Mouse (Mus musculus) layer of hippocampus, adult 8-10 months (tissue): ENCODE measurements around the gene Dnajc5. TPM values are rescaled to one million over a fixed set of nuclear protein-coding genes. Genes with fewer than 3 reads are reported as not detected.
"Not testable (repeated sequence)": the region's sequence is repeated elsewhere in the genome, so short reads cannot be mapped to it uniquely, and the experiment has no call there.

Experiments
- DNase-seq, 2 experiments: peaks; one replicate each; pipeline ENCODE4 v3.0.0; 2022; ENCODE audit warnings: low spot score in 2 of 2
- total RNA-seq, 4 experiments: library from RNA; stranded (reverse); gene quantifications; 2 replicates each; pipeline ENCODE4 v1.2.4; 2022

Gene Dnajc5
- total RNA-seq: 100 to 1,000 TPM; 243 to 289 (median 265) TPM

DNA sequence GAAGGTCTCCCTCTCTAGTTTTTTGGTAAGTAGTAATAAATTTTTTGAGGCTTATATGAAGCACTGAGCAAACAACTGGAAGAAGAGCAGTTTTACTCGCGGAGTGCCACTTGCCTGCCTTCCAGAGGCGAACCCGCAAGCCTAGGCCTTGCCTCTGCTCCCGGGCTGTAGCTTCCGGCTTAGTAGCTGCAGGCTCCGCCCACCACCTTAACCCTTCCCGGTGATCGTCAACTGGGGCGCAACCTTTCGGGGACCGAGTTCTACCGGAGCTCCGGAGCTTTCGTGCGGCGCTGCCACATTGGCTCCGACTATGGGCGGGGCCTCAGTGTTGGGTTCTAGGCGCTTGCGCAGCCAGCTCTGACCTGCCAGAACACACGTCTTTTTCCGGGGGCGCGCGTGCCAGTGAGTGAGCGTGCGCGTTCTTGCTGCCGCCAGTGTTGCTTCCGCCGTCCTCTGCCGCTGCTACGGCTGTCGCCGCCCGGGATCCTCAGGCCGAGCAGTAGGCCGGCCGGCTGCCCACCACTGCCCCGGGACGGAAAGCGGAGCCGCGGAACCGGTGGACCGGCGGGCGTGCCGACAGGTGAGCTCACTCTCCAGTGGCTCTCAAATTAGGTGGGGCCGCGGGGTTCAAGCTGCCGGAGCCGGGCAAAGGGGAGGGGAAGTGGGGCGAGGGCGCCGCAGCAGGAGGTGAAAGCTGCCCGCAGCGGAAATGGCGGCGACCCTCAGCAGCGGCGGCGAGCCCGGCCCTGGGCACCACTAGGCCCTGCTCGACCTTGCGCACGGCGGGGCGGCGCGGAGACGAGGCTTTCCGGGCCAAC lies at the start of gene Dnajc5:
Dnajc5 (plus strand) TSS at position 368 of the 818 bp plus-strand sequence.
- peak; percentile 97 to 98 for DNase-seq

GRCm38 (mm10) chr2:181471246-181471645 lies 49.0 kb upstream of the Dnajc5 start:
- no peak for DNase-seq

GRCm38 (mm10) chr2:181472256-181472827 lies 47.9 kb upstream of the Dnajc5 start:
- no peak for DNase-seq

DNA sequence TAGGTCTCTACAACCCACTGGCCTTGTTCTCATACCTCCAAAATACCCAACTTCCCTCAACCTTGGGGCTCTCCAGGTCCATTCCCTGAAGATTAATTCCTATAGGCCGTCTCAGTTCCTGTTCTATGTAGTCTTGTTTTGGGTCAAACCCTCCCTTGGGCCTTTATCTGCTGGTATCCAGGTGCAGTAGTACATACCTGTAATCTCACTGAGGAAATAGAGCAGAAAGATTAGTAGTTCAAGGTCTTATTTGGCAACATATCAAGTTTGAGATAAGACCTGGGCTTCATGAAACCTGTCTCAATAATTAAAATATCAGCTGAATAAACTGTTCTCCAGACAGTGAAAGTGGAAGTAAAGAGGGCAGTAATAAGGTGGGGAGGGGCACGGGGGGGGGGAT lies 37.2 kb upstream of the Dnajc5 start:
- DNase-seq: no peak

- no peak for DNase-seq
These were observed 36.5 kb upstream of the Dnajc5 start for GRCm38 (mm10) chr2:181483562-181484318.

GRCm38 (mm10) chr2:181484456-181485233 lies 35.6 kb upstream of the Dnajc5 start:
- no peak for DNase-seq

- no peak for DNase-seq
These were observed 34.5 kb upstream of the Dnajc5 start for GRCm38 (mm10) chr2:181485741-181486140.

GRCm38 (mm10) chr2:181487338-181488277 lies 32.7 kb upstream of the Dnajc5 start:
- no peak for DNase-seq

DNA sequence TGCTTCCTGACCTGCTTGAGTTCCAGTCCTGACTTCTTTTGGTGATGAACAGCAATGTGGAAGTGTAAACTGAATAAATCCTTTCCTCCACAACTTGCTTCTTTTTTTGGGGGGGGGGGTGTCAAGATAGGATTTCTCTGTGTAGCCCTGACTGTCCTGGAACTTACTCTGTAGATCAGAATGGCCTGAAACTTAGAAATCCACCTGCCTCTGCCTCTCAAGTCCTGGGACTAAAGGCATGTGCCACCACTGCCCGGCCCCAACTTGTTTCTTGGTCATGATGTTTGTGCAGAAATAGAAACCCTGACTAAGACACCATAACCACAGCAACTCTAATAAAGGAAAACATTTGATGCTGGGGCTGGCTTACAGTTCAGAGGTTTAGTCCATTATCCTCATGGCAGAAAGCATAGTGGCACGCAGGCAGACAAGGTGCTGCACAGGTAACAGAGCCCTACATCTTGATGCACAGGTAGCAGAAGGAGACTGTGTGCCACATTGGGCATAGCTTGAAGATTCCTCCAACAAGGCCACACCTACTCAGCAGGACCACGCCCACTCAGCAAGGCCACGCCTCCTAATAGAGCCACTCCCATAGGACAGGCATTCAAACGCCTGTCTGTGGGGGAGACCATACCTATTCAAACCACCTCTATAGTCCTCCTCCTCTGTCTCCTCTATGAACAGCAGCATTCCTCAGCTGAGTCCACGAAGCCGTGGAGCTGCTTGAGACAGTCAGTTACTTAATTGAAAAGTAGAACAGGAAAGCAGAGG lies 28.7 kb upstream of the Dnajc5 start:
- DNase-seq: no peak

DNA sequence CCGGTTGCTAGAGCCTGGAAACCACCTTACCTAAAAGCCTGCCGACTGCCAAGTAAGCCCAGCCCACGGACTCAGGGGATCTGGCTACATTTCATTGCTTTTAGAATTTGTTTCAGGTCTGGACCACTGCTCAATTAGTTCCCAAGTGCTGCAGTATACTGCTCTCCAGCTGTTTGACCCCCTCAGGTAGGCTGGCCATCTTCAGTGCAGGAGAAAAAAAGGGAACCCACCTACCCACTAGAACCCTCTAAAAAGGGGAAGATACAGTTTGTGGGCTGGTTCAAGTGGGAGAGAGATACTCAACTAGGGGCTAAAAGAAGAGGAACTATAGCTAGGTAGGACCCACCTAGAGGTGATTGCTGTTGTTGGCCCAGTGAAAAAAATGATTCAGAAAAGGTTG lies 28.1 kb upstream of the Dnajc5 start:
- DNase-seq: no peak

DNA sequence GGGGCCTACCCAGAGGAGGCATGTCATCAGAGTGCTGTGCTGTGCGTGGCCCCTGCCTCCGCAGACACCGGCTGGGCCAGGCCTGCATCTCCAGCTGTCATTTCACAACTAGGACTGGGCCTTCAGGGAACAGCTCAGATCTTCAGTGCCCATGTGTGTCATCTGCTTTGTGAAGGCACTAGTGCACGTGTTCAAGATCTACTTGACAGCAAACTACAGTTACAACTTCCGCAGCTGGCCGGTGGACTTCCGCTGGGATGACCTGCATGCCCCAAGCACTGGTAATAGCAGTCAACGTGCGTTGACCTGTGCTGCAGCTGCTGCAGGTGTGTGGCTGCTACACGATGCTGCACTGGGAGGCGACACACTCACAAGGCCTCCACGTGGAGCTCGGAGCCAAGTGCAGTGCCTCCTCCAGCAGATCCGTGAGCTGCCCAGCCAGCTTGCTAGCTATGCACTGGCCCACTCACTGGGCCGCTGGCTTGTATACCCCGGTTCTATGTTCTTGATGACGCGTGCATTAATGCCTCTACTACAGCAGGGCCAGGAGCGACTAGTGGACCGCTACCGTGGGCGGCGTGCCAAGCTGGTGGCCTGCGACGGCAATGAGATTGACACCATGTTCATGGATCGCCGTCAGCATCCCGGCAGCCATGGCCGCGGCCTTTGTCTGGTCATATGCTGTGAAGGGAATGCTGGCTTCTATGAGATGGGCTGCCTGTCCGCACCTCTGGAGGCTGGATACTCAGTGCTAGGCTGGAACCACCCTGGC lies 26.9 kb upstream of the Dnajc5 start, which contains the start of gene Abhd16b:
Abhd16b (plus strand) TSS at position 51 of the 772 bp plus-strand sequence.
- no peak for DNase-seq

DNA sequence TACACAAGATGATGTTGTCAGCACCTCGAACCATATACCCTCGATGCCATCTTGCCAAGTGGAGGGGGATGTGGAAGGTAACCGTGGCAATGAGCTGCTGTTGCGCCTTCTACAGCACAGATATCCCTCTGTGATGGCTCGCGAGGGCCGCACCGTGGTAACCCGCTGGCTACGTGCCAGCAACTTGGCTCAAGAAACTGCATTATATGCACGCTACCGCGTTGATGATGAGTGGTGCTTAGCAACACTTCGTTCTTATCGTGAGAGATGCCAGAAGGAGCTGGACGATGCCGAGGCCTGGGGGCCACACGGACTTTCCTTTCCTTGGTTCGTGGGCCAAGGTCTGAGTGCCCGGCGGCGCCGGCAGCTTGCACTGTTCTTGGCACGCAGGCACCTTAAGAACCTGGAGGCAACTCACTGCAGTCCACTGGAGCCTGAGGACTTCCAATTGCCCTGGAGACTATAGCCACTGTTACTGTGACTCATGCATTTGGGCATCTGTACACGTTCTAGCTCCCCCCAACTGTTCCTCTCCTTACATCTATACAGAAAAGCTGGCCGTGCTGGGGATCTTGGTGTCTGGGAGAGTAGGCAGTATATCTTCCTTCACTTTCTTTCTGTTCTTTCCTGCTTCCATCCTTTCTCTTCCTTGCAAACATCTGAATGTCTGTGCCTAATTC lies 25.9 kb upstream of the Dnajc5 start:
- DNase-seq: no peak

- not testable (repeated sequence) for DNase-seq
These were observed 24.4 kb upstream of the Dnajc5 start for GRCm38 (mm10) chr2:181495845-181496244.

DNA sequence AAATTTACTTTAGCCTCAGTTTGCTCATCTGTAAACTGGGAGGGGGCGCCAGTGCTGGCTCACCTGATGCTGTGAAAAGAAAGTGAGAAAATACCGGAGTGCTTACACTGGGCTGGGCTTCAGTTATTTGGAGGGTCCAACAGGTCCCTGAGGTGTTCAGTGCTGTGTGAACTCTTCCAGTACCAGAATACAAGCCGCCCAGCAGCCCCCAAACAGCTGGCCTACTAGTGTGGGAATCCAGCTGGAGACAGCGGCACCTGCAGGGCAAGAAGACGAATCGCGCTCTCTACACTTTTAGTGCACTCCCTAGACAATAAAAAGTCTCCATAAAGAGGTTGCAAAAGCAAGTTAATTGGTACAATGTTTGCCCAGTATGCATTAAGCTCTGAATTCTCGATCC lies 24.0 kb upstream of the Dnajc5 start:
- no peak for DNase-seq

GRCm38 (mm10) chr2:181496831-181497547 lies 23.3 kb upstream of the Dnajc5 start, which contains the start of gene Tpd52l2:
Tpd52l2 (plus strand) TSS chr2:181497142.
- DNase-seq: peak; percentile 89 to 93

DNA sequence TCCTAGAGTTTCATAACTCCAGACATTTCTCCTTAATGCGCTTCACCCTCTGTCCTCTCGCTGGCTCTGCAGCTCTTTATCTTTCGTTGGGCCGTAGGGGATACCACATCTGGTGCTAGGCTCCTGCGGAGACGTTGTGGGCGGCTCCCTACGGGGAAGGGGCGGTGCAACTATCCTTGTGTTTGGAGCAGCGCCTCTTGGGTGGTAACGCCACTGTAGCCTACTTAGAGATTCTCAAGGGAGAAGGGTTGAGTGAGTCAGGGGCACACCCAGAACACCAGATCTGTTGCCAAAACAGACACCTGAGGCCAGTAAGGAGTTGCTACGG lies 22.8 kb upstream of the Dnajc5 start:
- DNase-seq: no peak

- no peak for DNase-seq
These were observed 21.6 kb upstream of the Dnajc5 start for GRCm38 (mm10) chr2:181498644-181499043.
